Mouse (Mus musculus) liver, postnatal 0 days (tissue): ENCODE results near the gene Runx3. TPM values are rescaled to one million over a fixed set of nuclear protein-coding genes. Genes with fewer than 3 reads are reported as not detected.

ENCODE experiments used
- ATAC-seq: fragments of 200-750 bp; cut with Nextera tagmentation; 2 replicates; pipeline ENCODE4 v1.8.0; 2017; ENCODE audit warnings: mild to moderate bottlenecking, moderate library complexity
- DNase-seq: peaks from one replicate; pipeline ENCODE4 v3.0.0-alpha.2; 2016
- H3K27ac ChIP-seq: fragments of 300-500 bp; sonication (generic); 2 replicates; pipeline ENCODE4 v1.5.1; 2014; ENCODE audit warnings: antibody characterized with exemption, moderate library complexity, mild to moderate bottlenecking, low read depth
- H3K27me3 ChIP-seq: fragments of 300-500 bp; sonication (generic); 2 replicates; pipeline ENCODE4 v1.6.1; 2014; ENCODE audit warnings: low read length, control low read depth, mixed read lengths; ENCODE audit not compliant: insufficient read depth
- H3K36me3 ChIP-seq: fragments of 300-500 bp; sonication (generic); replicated peaks from 2 replicates; pipeline ENCODE4 v1.6.1; 2014; ENCODE audit warnings: mild to moderate bottlenecking, control low read depth, low read length, moderate library complexity, mixed read lengths; ENCODE audit not compliant: insufficient read depth
- H3K4me1 ChIP-seq: fragments of 300-500 bp; sonication (generic); 2 replicates; pipeline ENCODE4 v1.6.1; 2014; ENCODE audit warnings: antibody characterized with exemption, mild to moderate bottlenecking, control low read depth; ENCODE audit not compliant: insufficient read depth
- H3K4me2 ChIP-seq: fragments of 300-500 bp; sonication (generic); 2 replicates; pipeline ENCODE4 v1.6.1; 2014; ENCODE audit warnings: low read depth, mild to moderate bottlenecking, low read length, moderate library complexity, mixed read lengths
- H3K4me3 ChIP-seq: fragments of 300-500 bp; sonication (generic); 2 replicates; pipeline ENCODE4 v1.5.1; 2014; ENCODE audit warnings: low read depth, low read length
- H3K9ac ChIP-seq: fragments of 300-500 bp; sonication (generic); replicated peaks from 2 replicates; pipeline ENCODE4 v1.6.1; 2014; ENCODE audit warnings: mild to moderate bottlenecking, moderate library complexity
- H3K9me3 ChIP-seq: fragments of 300-500 bp; sonication (generic); 2 replicates; pipeline ENCODE4 v1.6.1; 2016; ENCODE audit warnings: mild to moderate bottlenecking, control low read depth, low read length, mixed read lengths
- CTCF ChIP-seq: sonication (generic); IDR thresholded peaks from 2 replicates; pipeline ENCODE4 v1.5.1; 2016; ENCODE audit warnings: antibody characterized with exemption, low read depth
- EP300 ChIP-seq: IDR thresholded peaks from 2 replicates; pipeline ENCODE4 v1.6.1; 2016; ENCODE audit warnings: antibody characterized with exemption, low read depth, mild to moderate bottlenecking
- WGBS: fragments of 180-500 bp; shearing (Covaris S2); extraction: QIAGEN DNeasy Blood & Tissue Kit; methylation state at CpG from one replicate; pipeline ENCODE4 v1.1.7; 2014; ENCODE audit not compliant: insufficient replicate concordance; 5-methylcytosine and 5-hydroxymethylcytosine counted together
- polyA plus RNA-seq: library from polyadenylated mRNA; unstranded; fragments of >200 nt; fragmentation: Nextera tagmentation; extraction: Ambion mirVana; gene quantifications from 2 replicates; pipeline ENCODE4 v1.2.1, GENCODE M21; 2015

The Runx3 gene
- polyA plus RNA-seq, 1 experiment from 2014 or later, result 0.39 TPM

DNA sequence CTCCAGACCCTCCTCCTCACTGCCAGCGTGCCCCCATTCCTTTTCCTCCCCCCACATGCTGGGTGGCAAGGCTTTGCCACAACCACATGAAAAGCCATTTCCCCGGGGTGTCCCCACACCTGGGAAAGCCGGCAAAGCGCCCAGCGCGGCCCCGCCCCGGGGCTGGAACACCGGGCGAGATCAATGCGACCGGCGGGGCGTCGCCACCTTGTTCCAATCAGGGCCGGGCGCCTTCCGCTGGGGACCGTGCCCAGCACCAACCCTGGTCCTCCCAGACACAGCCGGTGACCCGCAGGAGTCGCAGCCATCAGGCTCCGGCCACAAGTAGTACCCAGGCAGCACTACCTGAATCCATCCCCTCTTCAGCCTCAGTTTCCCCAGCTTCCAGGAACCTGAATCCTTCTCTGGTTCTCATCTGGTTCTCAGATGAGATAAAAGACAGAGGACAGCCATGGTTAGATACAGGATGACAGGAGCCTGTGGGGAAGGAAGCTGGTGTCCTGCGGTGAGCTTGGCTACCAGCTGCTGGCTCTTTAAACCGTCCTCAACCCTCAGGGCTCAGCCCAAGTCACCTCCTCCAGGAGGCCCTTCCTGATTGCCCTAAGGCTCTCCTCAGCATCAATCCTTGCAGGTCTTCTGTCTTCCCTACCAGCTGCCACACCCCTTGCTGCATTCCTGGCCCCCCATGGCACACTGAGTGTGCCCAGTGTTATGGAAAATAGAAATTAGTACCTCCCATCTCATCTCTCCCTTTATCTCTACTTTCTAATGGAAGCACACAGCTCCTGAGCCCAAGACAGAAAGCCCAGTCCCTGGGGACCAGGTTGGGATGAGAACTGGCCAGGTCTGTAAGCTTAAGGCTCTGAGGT is 20.4 kb downstream of the Runx3 start:
- Histone ChIP-seq H3K9me3 (no peaks in the 10 kb centered on the region), H3K9ac (no peak overlapping the region), H3K36me3 (no peaks in the 10 kb centered on the region), H3K4me3 (no peak overlapping the region), H3K27ac (no peak overlapping the region), H3K4me2 (no peak overlapping the region), H3K4me1 (no peaks in the 10 kb centered on the region), H3K27me3 (peaks cover 54% of the 10 kb centered on the region)
- ATAC-seq (peak; percentile 78), DNase-seq (peak; percentile 58)
- 1% methylated on average over 25 of the region's 25 CpGs for WGBS
- no peak for TF ChIP-seq EP300
- TF ChIP-seq CTCF, result no peak

DNA sequence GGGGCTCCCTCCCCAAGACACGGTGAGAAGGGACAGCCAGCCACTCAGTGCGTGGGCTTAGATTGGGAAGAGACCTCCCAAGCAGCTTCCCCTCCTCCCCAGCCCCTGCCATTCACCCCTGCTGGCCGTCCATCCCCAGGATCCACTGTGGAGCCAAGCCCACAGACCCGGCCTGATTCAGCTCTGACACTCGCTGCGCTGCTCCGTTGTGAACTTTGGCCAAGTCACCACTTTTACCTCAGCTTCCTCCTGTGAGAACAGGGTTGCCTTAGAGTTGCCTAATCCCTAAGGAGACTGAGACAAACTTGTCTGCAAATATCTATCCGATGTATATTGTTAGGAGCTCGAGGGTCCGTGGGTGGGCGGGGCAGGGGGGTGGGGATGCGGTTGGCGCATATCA is 21.3 kb downstream of the Runx3 start:
- H3K4me2 ChIP-seq, result no peak overlapping the region
- TF ChIP-seq CTCF, result no peak
- TF ChIP-seq EP300, result no peak
- no peak overlapping the region for H3K27ac ChIP-seq
- DNase-seq, result no peak
- H3K9me3 ChIP-seq, result no peaks in the 10 kb centered on the region
- ATAC-seq, result no peak
- no peaks in the 10 kb centered on the region for H3K36me3 ChIP-seq
- 5% methylated on average over 13 of the region's 13 CpGs for WGBS
- no peak overlapping the region for H3K9ac ChIP-seq
- peaks cover 56% of the 10 kb centered on the region for H3K27me3 ChIP-seq
- no peaks in the 10 kb centered on the region for H3K4me1 ChIP-seq
- no peak overlapping the region for H3K4me3 ChIP-seq

DNA sequence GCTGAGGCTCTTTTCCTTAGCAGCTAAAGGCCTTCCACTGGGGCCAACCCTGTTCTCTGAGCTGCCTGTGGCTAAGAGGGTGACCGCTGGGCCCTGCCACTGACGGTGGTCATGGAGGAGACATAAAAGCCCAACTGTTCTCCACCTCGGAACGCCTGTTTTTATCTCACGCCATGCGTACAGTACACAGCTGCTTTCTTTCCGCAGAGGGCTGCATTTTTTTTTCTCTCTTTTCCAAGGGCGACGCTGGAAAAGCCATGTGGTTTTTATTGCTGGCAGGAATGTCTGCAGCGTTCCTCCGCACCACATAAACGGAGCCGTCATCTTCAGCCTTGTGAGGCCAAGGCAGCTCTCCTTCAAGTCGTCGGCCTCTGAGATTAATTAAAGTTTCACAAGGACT is 26.3 kb downstream of the Runx3 start:
- WGBS, result 70% methylated on average over 15 of the region's 15 CpGs
- DNase-seq (no peak), ATAC-seq (no peak)
- H3K27me3 ChIP-seq, result peaks cover 58% of the 10 kb centered on the region
- no peak overlapping the region for H3K4me2 ChIP-seq
- no peaks in the 10 kb centered on the region for H3K36me3 ChIP-seq
- H3K4me3 ChIP-seq, result no peak overlapping the region
- no peak overlapping the region for H3K9ac ChIP-seq
- no peak overlapping the region for H3K27ac ChIP-seq
- H3K4me1 ChIP-seq, result peaks cover 5% of the 10 kb centered on the region; the same call in 1 of the 2 replicates
- no peaks in the 10 kb centered on the region for H3K9me3 ChIP-seq
- TF ChIP-seq EP300, result no peak
- no peak for TF ChIP-seq CTCF

DNA sequence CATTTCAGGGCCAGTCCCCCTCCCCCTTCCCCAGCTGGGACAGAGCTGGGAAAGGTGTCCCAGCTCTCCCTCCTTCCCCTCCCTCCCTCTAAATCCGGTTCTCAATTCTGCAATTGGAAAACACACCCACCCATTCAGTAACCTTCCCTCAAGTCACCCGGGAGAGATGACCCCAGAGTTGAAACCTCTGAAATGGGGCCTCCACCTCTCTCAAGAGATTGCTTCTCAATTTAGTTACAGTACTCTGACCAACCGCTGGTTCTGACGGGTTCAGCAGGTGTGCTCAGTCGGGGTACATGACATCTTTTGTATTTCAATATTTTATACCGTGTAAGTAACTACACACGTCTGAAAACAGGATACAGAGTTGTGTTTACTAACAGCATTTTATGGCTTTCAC is 28.2 kb downstream of the Runx3 start:
- peaks cover 14% of the 10 kb centered on the region for H3K4me1 ChIP-seq
- DNase-seq (no peak), ATAC-seq (no peak)
- no peak for TF ChIP-seq EP300
- no peak for TF ChIP-seq CTCF
- H3K27me3 ChIP-seq, result peaks cover 67% of the 10 kb centered on the region
- H3K9ac ChIP-seq, result no peak overlapping the region
- 22% methylated on average over 7 of the region's 7 CpGs for WGBS
- no peak overlapping the region for H3K27ac ChIP-seq
- H3K36me3 ChIP-seq, result no peaks in the 10 kb centered on the region
- H3K4me2 ChIP-seq, result no peak overlapping the region
- no peak overlapping the region for H3K4me3 ChIP-seq
- H3K9me3 ChIP-seq, result no peaks in the 10 kb centered on the region

DNA sequence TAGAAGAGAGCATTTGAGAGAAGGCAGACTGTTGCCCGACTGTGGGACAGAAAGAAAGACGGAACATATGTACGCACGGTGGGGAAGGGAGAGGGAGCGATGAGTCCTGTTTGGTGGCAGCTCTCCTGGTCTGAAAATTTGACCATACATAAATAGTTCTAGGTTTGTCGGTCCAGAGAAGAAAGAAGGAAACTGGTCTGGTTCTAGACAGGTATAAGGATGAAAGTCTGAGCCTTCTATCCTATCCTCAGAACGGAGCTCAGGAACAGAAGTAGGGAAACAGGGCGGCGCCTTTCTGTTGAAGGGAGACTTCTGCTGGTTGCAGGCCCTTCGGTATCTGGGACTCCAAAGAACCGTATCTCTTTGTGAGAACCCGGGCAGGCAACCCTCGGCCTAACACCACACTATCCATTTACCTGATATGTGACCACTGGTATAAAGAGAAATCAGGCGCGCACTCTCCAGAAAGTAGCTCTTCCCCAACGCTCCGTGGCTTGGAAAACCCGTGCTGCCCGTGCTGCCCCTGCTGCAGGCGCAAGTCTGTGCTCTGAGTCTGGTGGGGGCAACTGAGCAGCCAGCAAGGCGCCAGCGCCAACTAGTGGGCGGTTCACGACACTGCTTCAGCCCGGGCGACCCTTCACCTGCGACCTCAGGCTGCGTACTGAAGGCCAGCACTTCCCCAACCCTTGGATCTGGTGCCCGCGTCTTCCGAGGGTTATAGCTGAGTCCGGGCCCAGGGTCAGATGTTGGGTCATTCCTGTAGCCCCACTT is 29.8 kb downstream of the Runx3 start:
- no peak overlapping the region for H3K9ac ChIP-seq
- no peaks in the 10 kb centered on the region for H3K9me3 ChIP-seq
- WGBS, result 6% methylated on average over 32 of the region's 32 CpGs
- TF ChIP-seq EP300 (no peak), CTCF (peak; percentile 92)
- H3K4me2 ChIP-seq, result peak overlapping the region; percentile 40; the same call in 1 of the 2 replicates
- peaks cover 83% of the 10 kb centered on the region for H3K27me3 ChIP-seq
- peak; percentile 81 for DNase-seq
- no peaks in the 10 kb centered on the region for H3K36me3 ChIP-seq
- ATAC-seq, result peak; percentile 57
- no peak overlapping the region for H3K4me3 ChIP-seq
- no peak overlapping the region for H3K27ac ChIP-seq
- H3K4me1 ChIP-seq, result peaks cover 14% of the 10 kb centered on the region
